Comparison of ENCODE assay signal across 7 mouse cellular contexts in the genomic region with DNA sequence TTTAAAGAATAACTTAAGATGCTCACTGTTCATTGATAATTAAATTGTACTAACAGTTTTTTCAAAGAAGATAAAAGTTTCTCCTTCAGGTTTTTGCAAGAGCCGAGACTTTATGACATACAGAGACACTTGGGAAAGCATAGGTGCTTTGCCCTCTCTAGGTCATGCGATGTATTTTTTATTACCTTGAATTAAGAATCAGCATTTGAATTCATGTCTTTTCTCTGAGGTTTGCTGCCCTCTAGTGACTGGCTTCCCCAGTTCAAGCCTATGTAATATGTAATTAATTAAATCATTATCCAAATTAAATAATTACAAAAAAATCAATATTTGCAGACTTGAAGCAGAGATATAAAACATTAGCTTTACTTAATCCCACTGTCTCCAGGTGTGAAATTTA.
DNase-seq lines count a peak whose midpoint lies in the region; ATAC-seq lines count a peak whose summit lies in the region.

No protein-coding gene starts in this region.

- no peaks in the 10 kb centered on the region for H3K9me3 ChIP-seq in neural tube, embryonic 11.5 days (ENCODE audit: control insufficient read depth, low read length)

- peak; percentile 85; the same call in 1 of the 2 replicates for ATAC-seq in neural tube, embryonic 11.5 days (ENCODE audit: insufficient read depth, low FRiP score, low TSS enrichment)
- ATAC-seq in common myeloid progenitor, adult 5-6 weeks (replicated peaks; ENCODE audit: low read depth, poor library complexity, severe bottlenecking), result peak; percentile 93

- H3K4me3 ChIP-seq in neural tube, embryonic 11.5 days (ENCODE audit: low read depth, low read length), result no peak overlapping the region

- no peak overlapping the region for H3K4me2 ChIP-seq in neural tube, embryonic 11.5 days (ENCODE audit: low read depth)

- peak; percentile 18 for DNase-seq in neural tube, embryonic 11.5 days (ENCODE audit: low spot score)
- DNase-seq in neural tube, embryonic 10.5 days (ENCODE audit: extremely low spot score, low spot score), result no peak
- peak; percentile 42 to 54 for DNase-seq in adrenal gland, adult 18-20 months (ENCODE audit: low spot score in 2 of 2)
- peak; percentile 66 to 82 for DNase-seq in heart, postnatal 14 days
- peak; percentile 57 to 74 for DNase-seq in layer of hippocampus, postnatal 10 days (ENCODE audit: low spot score in 2 of 2)
- DNase-seq in retina, embryonic 14.5 days (ENCODE audit: low spot score), result peak; percentile 68

- no peaks in the 10 kb centered on the region for H3K36me3 ChIP-seq in neural tube, embryonic 11.5 days (ENCODE audit: control insufficient read depth, insufficient read depth, low read length)

- 48% methylated on average over 2 of the region's 2 CpGs for WGBS in neural tube, embryonic 11.5 days

- no peaks in the 10 kb centered on the region for H3K27me3 ChIP-seq in neural tube, embryonic 11.5 days (ENCODE audit: control insufficient read depth, insufficient read depth, low read length)

- no peaks in the 10 kb centered on the region for H3K4me1 ChIP-seq in neural tube, embryonic 11.5 days (ENCODE audit: control insufficient read depth, insufficient read depth, low read length)

- H3K27ac ChIP-seq in neural tube, embryonic 11.5 days (ENCODE audit: low read depth, low read length), result no peak overlapping the region

- no peak overlapping the region for H3K9ac ChIP-seq in neural tube, embryonic 11.5 days (ENCODE audit: low read length)

- intact Hi-C loops in heart, postnatal 14 days (cut with DNase I), result loop anchor here (1.0 to 5.0 kb wide), 3 partner anchors 51 to 203 kb away; a partner anchor contains a TSS
